Mouse (Mus musculus): ENCODE measurements around the gene Ccr8.

- TF ChIP-seq TCF12 (IDR thresholded peaks at IDR 0.05; ENCODE audit: insufficient read depth, poor library complexity, severe bottlenecking) (no peak), REST (IDR thresholded peaks at IDR 0.05; ENCODE audit: insufficient read depth, insufficient read length) (no peak), POLR2A (IDR thresholded peaks at IDR 0.05; ENCODE audit: insufficient read length, low read depth) (no peak), TCF3 (IDR thresholded peaks at IDR 0.05; ENCODE audit: insufficient read length, low read depth) (no peak), POLR2AphosphoS2 (IDR thresholded peaks at IDR 0.05; ENCODE audit: insufficient read length, low read depth) (no peak), MAX (IDR thresholded peaks at IDR 0.05; ENCODE audit: low read depth) (no peak), SRF (IDR thresholded peaks at IDR 0.05; ENCODE audit: control insufficient read depth, insufficient read length, low read depth) (no peak)
Observed at GRCm38 (mm10) chr9:120073169-120073568, 18.7 kb upstream of the Ccr8 start.

Data from myocyte (in vitro differentiated cells).